Mouse (Mus musculus) lung, adult 10 weeks (tissue): ENCODE measurements around the gene Eipr1. TPM values are rescaled to one million over a fixed set of nuclear protein-coding genes. Genes with fewer than 3 reads are reported as not detected.

Experiments
- polyA plus RNA-seq: library from polyadenylated mRNA; stranded (reverse); fragments of 350-450 nt; fragmentation: Illumina TruSeq; extraction: RNeasy Lipid Tissue Mini Kit (QIAGEN cat#74804); gene quantifications from one replicate; pipeline ENCODE4 v1.2.3, GENCODE M21; 2014; ENCODE audit warnings: low read depth, low replicate concordance; ENCODE audit not compliant: insufficient read depth

The Eipr1 gene
- polyA plus RNA-seq: 13.8 TPM

GRCm38 (mm10) chr12:28751508-28752263, at the start of gene Eipr1:
Eipr1 (plus strand) TSS chr12:28751803.

GRCm38 (mm10) chr12:28750021-28750633, 1.5 kb upstream of the Eipr1 start, which contains the start of gene Trappc12:
Trappc12 (minus strand) TSS chr12:28750472.

Other genes starting within 250 kb of the Eipr1 start
- gene Dcdc2c, start 199.4 kb upstream of the Eipr1 start, polyA plus RNA-seq: not detected
- gene Allc, start 169.3 kb upstream of the Eipr1 start, polyA plus RNA-seq: not detected
- 1.2 TPM for gene Colec11, start 128.4 kb upstream of the Eipr1 start, polyA plus RNA-seq
- gene Rps7, start 115.8 kb upstream of the Eipr1 start, polyA plus RNA-seq: 1,297 TPM
- gene Rnaseh1, start 102.2 kb upstream of the Eipr1 start, polyA plus RNA-seq: 15.6 TPM
- 37.8 TPM for gene Adi1, start 76.6 kb upstream of the Eipr1 start, polyA plus RNA-seq
- gene Trappc12, start 1.3 kb upstream of the Eipr1 start, polyA plus RNA-seq: 10.5 TPM